Mouse (Mus musculus) lung, postnatal 0 days (tissue): ENCODE data around the gene C130050O18Rik.

ENCODE experiments used
- CTCF ChIP-seq: IDR thresholded peaks from 2 replicates; pipeline ENCODE4 v1.5.1; 2016; ENCODE audit warnings: antibody characterized with exemption, mild to moderate bottlenecking
- EP300 ChIP-seq: IDR thresholded peaks from 2 replicates; pipeline ENCODE4 v1.6.1; 2016; ENCODE audit warnings: antibody characterized with exemption, mild to moderate bottlenecking, control low read depth

DNA sequence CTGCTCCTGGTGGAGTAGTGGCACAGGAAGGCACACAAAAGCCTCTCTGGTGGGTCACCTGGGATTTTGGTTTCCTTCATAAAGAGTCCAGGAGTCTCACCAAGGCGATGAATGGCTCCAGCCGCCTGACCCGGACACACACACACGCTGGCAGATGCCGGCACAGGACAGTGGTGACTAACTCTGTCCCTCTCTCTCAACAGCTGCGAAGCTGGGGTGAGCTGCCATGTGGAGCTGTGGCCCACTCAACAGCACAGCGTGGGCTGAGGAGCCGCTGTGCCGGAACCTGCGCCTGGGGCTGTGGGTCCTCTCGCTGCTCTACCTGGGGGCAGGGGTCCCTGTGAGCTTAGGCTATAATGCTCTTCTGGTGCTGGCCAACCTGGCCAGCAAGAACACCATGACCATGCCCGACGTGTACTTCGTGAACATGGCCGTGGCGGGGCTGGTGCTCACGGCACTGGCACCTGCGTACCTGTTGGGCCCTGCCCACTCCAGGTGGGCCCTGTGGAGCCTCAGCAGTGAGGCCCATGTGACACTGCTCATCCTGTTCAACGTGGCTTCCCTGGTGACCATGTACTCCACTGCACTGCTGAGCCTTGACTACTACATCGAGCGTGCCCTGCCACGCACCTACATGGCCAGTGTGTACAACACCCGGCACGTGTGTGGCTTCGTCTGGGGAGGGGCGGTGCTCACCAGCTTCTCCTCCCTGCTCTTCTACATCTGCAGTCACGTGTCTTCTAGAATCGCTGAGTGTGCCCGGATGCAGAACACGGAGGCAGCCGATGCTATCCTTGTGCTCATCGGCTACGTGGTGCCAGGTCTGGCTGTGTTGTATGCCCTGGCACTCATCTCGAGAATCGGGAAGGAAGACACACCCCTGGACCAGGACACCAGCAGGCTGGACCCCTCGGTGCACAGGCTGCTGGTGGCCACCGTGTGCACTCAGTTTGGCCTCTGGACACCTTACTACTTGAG lies 12.6 kb upstream of the C130050O18Rik start:
- TF ChIP-seq CTCF (no peak), EP300 (no peak)
